Mouse (Mus musculus) limb, embryonic 14.5 days (tissue): Measurements from ENCODE around the gene Ripor1. TPM values are rescaled to one million over a fixed set of nuclear protein-coding genes. Genes with fewer than 3 reads are reported as not detected.
"Not testable (repeated sequence)": the region's sequence is repeated elsewhere in the genome, so short reads cannot be mapped to it uniquely, and the experiment has no call there.

Experiments used
- ATAC-seq: fragments of 200-750 bp; cut with Nextera tagmentation; 2 replicates; pipeline ENCODE4 v1.8.0; 2017; ENCODE audit warnings: low read depth, moderate number of reproducible peaks, moderate TSS enrichment; ENCODE audit not compliant: low FRiP score
- DNase-seq: peaks from one replicate; pipeline ENCODE4 v3.0.0-alpha.2; 2015; ENCODE audit warnings: low spot score
- H3K27ac ChIP-seq: fragments of 300-500 bp; sonication (generic); replicated peaks from 2 replicates; pipeline ENCODE4 v1.5.1; 2014; ENCODE audit warnings: low read depth, mild to moderate bottlenecking, low read length, moderate library complexity, mixed read lengths
- H3K27me3 ChIP-seq: fragments of 300-500 bp; sonication (generic); 2 replicates; pipeline ENCODE4 v1.6.1; 2014; ENCODE audit warnings: low read length, mixed read lengths; ENCODE audit not compliant: control insufficient read depth, insufficient read depth
- H3K36me3 ChIP-seq: fragments of 300-500 bp; sonication (generic); 2 replicates; pipeline ENCODE4 v1.6.1; 2014; ENCODE audit warnings: mild to moderate bottlenecking, low read length, moderate library complexity, mixed read lengths; ENCODE audit not compliant: control insufficient read depth, insufficient read depth
- H3K4me1 ChIP-seq: fragments of 300-500 bp; sonication (generic); 2 replicates; pipeline ENCODE4 v1.6.1; 2014; ENCODE audit warnings: antibody characterized with exemption, low read length, mixed read lengths; ENCODE audit not compliant: control insufficient read depth, insufficient read depth
- H3K4me2 ChIP-seq: fragments of 300-500 bp; sonication (generic); replicated peaks from 2 replicates; pipeline ENCODE4 v1.6.1; 2014; ENCODE audit warnings: low read depth, mild to moderate bottlenecking, low read length, moderate library complexity; ENCODE audit not compliant: severe bottlenecking
- H3K4me3 ChIP-seq: fragments of 300-500 bp; sonication (generic); replicated peaks from 2 replicates; pipeline ENCODE4 v1.5.1; 2014; ENCODE audit warnings: low read length
- H3K9ac ChIP-seq: fragments of 300-500 bp; sonication (generic); 2 replicates; pipeline ENCODE4 v1.6.1; 2014; ENCODE audit warnings: mild to moderate bottlenecking, low read depth, low read length, moderate library complexity; ENCODE audit not compliant: severe bottlenecking
- H3K9me3 ChIP-seq: fragments of 300-500 bp; sonication (generic); 2 replicates; pipeline ENCODE4 v1.6.1; 2016; ENCODE audit warnings: low read length; ENCODE audit not compliant: control insufficient read depth
- POLR2A ChIP-seq: fragments of 200-500 bp; IDR thresholded peaks from 2 replicates; pipeline ENCODE4 v1.8.0; 2012; ENCODE audit warnings: inconsistent platforms, mild to moderate bottlenecking, moderate library complexity, borderline replicate concordance; ENCODE audit not compliant: insufficient read depth, insufficient read length; ENCODE audit errors: extremely low read depth
- WGBS: fragments of 180-500 bp; shearing (Covaris S2); extraction: QIAGEN DNeasy Blood & Tissue Kit; methylation state at CpG from one replicate; pipeline ENCODE4 v1.1.7; 2014; 5-methylcytosine and 5-hydroxymethylcytosine counted together
- polyA plus RNA-seq, 2 experiments: library from polyadenylated mRNA; depleted of rRNA in 1 of 2; stranded (reverse) in 1 of 2; unstranded in 1 of 2; fragments of >200 nt; fragmentation: Nextera tagmentation in 1 of 2; extraction: Ambion mirVana in 1 of 2; gene quantifications; 2 replicates each; pipeline versions ENCODE4 v1.2.1 to v1.2.3; 2012 to 2014

Gene Ripor1
- polyA plus RNA-seq, 2 experiments: 18.7 to 25.0 TPM

DNA sequence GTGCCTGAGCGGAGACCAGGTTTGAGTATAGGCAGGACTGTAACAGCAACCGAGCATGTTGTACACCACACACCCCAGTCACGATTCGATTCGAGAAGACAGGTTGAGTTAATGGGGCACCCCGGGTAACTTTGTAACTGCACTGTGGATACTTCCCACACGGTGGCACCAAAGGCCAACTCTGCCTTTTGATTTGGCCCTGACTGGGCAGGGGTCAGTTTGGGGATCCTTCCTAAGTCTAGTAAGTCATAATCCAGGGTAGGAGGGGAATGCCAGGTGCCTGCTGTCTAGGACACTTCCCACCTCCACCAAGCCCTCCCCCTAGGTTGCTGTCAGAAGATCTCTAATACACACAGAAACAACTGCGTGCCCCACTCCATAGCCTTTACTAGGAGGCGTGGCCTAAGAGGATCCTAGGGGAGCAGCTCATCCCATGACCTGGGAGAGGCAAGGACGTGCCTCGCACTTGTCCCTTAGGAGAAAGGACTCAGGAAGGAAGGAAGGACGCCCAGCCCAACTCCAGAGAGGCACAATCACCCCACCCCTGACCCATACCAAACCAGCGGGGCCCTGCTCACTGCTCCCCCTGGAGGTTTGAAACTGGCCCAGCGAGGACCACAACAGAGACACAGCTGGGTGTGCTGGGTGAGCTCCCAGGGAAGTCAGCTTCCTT is 8.6 kb upstream of the Ripor1 start:
- Histone ChIP-seq H3K4me2 (0 out of 2 replicates have a peak overlapping the region, but pooled peaks have one; percentile 4), H3K4me1 (peaks cover 13% of the 10 kb centered on the region), H3K36me3 (no peaks in the 10 kb centered on the region), H3K4me3 (no peak overlapping the region), H3K9ac (no peak overlapping the region), H3K27me3 (no peaks in the 10 kb centered on the region), H3K27ac (no peak overlapping the region), H3K9me3 (no peaks in the 10 kb centered on the region)
- WGBS: 9% methylated on average over 14 of the region's 14 CpGs
- no peak for DNase-seq
- no peak for TF ChIP-seq POLR2A
- ATAC-seq: 0 out of 2 replicates have a peak, but pooled peaks have one; percentile 31

- TF ChIP-seq POLR2A: no peak
- no peak for DNase-seq
- Histone ChIP-seq H3K4me3 (no peak overlapping the region), H3K27me3 (no peaks in the 10 kb centered on the region), H3K9me3 (no peaks in the 10 kb centered on the region), H3K4me1 (peaks cover 10% of the 10 kb centered on the region), H3K27ac (no peak overlapping the region), H3K4me2 (no peak overlapping the region), H3K36me3 (no peaks in the 10 kb centered on the region), H3K9ac (no peak overlapping the region)
- 79% methylated on average over 6 of the region's 6 CpGs for WGBS
- no peak for ATAC-seq
Observed at GRCm38 (mm10) chr8:105598777-105599176, 6.3 kb upstream of the Ripor1 start.

DNA sequence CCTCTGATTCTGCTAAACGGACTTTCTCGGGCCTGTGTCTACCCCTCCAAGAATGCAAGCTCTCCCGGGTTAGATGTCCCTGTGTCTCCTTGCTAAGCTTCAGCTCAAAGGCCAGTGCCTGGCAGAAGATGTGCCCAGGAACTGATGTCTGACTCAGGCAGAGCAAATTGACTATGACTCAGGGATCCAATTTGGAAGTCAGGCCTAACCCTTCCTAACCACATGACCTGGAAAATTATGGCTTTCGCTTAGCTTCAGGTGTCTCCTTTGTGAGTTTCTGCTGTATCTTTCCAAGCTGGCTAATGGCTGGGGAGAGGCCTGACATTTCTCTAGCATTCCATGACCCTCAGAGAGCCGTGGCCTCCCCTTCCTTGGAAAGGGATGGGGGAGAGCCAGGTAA is 3.8 kb upstream of the Ripor1 start:
- ATAC-seq (no peak), DNase-seq (no peak)
- Histone ChIP-seq H3K27ac (no peak overlapping the region), H3K4me2 (no peak overlapping the region), H3K36me3 (no peaks in the 10 kb centered on the region), H3K4me1 (peaks cover 8% of the 10 kb centered on the region), H3K4me3 (no peak overlapping the region), H3K9ac (no peak overlapping the region), H3K27me3 (no peaks in the 10 kb centered on the region), H3K9me3 (no peaks in the 10 kb centered on the region)
- WGBS: 77% methylated on average over 5 of the region's 5 CpGs
- TF ChIP-seq POLR2A: no peak

DNA sequence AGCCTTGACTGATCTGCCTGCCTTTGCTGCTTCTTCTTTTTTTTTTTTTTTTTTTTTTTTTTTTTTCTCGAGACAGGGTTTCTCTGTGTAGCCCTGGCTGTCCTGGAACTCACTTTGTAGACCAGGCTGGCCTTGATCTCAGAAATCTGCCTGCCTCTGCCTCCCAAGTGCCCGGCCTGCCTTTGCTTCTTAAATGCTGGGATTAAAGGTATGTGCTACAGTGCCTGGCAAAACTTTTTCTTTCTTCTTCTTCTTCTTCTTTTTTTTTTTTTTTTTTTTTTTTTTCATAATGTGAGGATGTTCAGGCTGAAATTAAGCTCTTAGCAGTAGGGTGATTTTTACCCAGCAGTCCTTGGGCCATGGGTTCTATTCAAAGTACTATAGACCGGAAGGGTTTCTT is 2.5 kb upstream of the Ripor1 start:
- H3K4me1 ChIP-seq: peaks cover 19% of the 10 kb centered on the region
- H3K4me3 ChIP-seq, H3K36me3 ChIP-seq, H3K4me2 ChIP-seq, ATAC-seq, H3K9ac ChIP-seq, H3K27ac ChIP-seq, H3K27me3 ChIP-seq, DNase-seq, H3K9me3 ChIP-seq: not testable (repeated sequence)
- WGBS: 79% methylated on average over 3 of the region's 3 CpGs

GRCm38 (mm10) chr8:105605491-105606188 is 585 bp downstream of the Ripor1 start:
- DNase-seq (no peak), ATAC-seq (peak; percentile 20)
- TF ChIP-seq POLR2A: no peak
- Histone ChIP-seq H3K9ac (peak overlapping the region; percentile 84), H3K9me3 (no peaks in the 10 kb centered on the region), H3K4me2 (peak overlapping the region; percentile 97), H3K4me1 (peaks cover 22% of the 10 kb centered on the region), H3K4me3 (peak overlapping the region; percentile 81), H3K36me3 (no peaks in the 10 kb centered on the region), H3K27ac (peak overlapping the region; percentile 80), H3K27me3 (no peaks in the 10 kb centered on the region)
- 0% methylated on average over 26 of the region's 39 CpGs for WGBS
